Mouse (Mus musculus) liver, postnatal 0 days (tissue): ENCODE results near the gene Pdzd2.

Source experiments
- CTCF ChIP-seq: sonication (generic); IDR thresholded peaks from 2 replicates; pipeline ENCODE4 v1.5.1; 2016; ENCODE audit warnings: antibody characterized with exemption, low read depth
- EP300 ChIP-seq: IDR thresholded peaks from 2 replicates; pipeline ENCODE4 v1.6.1; 2016; ENCODE audit warnings: antibody characterized with exemption, low read depth, mild to moderate bottlenecking

DNA sequence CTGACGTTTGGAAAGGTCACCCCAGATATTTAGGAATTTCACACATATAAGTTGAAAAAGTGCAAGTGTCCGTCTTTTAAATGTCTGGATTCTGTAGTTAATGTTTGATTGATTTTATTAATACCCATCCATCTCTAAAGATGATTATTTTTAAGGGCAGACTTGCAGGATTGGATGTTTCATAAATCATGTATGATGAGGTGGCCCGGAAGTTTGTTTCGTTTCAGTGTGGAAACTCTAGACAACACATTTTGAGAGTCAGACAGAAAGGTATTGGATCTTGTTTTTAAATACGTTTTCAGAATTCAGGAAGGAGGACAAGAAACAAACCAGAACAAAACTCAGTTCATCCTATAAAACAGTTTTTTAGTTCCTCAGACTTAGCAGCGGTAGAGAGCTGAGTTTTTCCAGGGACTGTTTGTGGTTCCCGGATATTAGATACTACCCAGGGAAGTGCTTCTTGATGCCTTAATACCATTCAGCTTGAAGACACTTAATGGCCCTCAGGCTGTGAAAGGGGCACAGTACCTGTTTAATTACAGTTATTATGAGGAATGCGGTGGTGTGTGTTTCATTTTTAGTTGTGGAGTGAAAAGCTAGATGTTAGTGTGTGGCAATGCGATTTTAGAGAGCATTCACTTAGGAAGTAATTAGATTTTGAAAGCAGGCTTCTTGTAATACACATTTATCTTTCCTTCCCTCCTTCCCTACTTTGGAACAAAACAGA, 416.9 kb downstream of the Pdzd2 start:
- no peak for TF ChIP-seq CTCF
- no peak for TF ChIP-seq EP300
